Mouse (Mus musculus) embryonic facial prominence, embryonic 10.5 days (tissue): ENCODE data around the gene Il12b. TPM values are rescaled to one million over a fixed set of nuclear protein-coding genes. Genes with fewer than 3 reads are reported as not detected.

Source experiments
- DNase-seq: peaks from one replicate; pipeline ENCODE4 v3.0.0-alpha.2; 2017; ENCODE audit warnings: low spot score
- H3K27ac ChIP-seq: fragments of 300-500 bp; sonication (generic); replicated peaks from 2 replicates; pipeline ENCODE4 v1.5.1; 2016; ENCODE audit warnings: mild to moderate bottlenecking
- H3K27me3 ChIP-seq: fragments of 300-500 bp; sonication (generic); replicated peaks from 2 replicates; pipeline ENCODE4 v1.6.1; 2016; ENCODE audit warnings: low read depth, mild to moderate bottlenecking; ENCODE audit not compliant: poor library complexity, severe bottlenecking
- H3K36me3 ChIP-seq: fragments of 300-500 bp; sonication (generic); replicated peaks from 2 replicates; pipeline ENCODE4 v1.6.1; 2016; ENCODE audit warnings: mild to moderate bottlenecking, moderate library complexity
- H3K4me1 ChIP-seq: fragments of 300-500 bp; sonication (generic); 2 replicates; pipeline ENCODE4 v1.6.1; 2016
- H3K4me3 ChIP-seq: fragments of 300-500 bp; sonication (generic); 2 replicates; pipeline ENCODE4 v1.5.1; 2016; ENCODE audit warnings: mild to moderate bottlenecking, moderate library complexity
- H3K9me3 ChIP-seq: fragments of 300-500 bp; sonication (generic); 2 replicates; pipeline ENCODE4 v1.6.1; 2016; ENCODE audit warnings: mild to moderate bottlenecking
- WGBS: fragments of 180-500 bp; shearing (Covaris S2); methylation state at CpG from one replicate; pipeline ENCODE4 v1.1.7; 2016; 5-methylcytosine and 5-hydroxymethylcytosine counted together
- polyA plus RNA-seq: library from polyadenylated mRNA; unstranded; fragments of >200 nt; fragmentation: Nextera tagmentation; extraction: Ambion mirVana; gene quantifications from 2 replicates; pipeline ENCODE4 v1.2.1, GENCODE M21; 2016

Gene Il12b
- polyA plus RNA-seq, 1 experiment from 2014 or later: not detected

- no peak overlapping the region for H3K4me3 ChIP-seq
- no peak overlapping the region for H3K27ac ChIP-seq
- H3K36me3 ChIP-seq: no peaks in the 10 kb centered on the region
- H3K27me3 ChIP-seq: peaks cover 4% of the 10 kb centered on the region; the same call in 1 of the 2 replicates
- no peaks in the 10 kb centered on the region for H3K9me3 ChIP-seq
- peaks cover 8% of the 10 kb centered on the region for H3K4me1 ChIP-seq
- DNase-seq: no peak
- WGBS: 93% methylated on average over 4 of the region's 4 CpGs
Measured at GRCm38 (mm10) chr11:44395401-44395800, 4.5 kb upstream of the Il12b start.

- 81% methylated on average over 3 of the region's 3 CpGs for WGBS
- Histone ChIP-seq H3K36me3 (no peaks in the 10 kb centered on the region), H3K9me3 (no peaks in the 10 kb centered on the region), H3K27me3 (peaks cover 4% of the 10 kb centered on the region; the same call in 1 of the 2 replicates), H3K4me3 (no peak overlapping the region), H3K4me1 (peaks cover 6% of the 10 kb centered on the region; the same call in 1 of the 2 replicates), H3K27ac (no peak overlapping the region)
- DNase-seq: no peak
Measured at GRCm38 (mm10) chr11:44397551-44397950, 2.3 kb upstream of the Il12b start.

GRCm38 (mm10) chr11:44398356-44398755 lies 1.5 kb upstream of the Il12b start:
- no peak for DNase-seq
- Histone ChIP-seq H3K4me3 (peak overlapping the region; percentile 58), H3K9me3 (no peaks in the 10 kb centered on the region), H3K36me3 (no peaks in the 10 kb centered on the region), H3K27me3 (peaks cover 4% of the 10 kb centered on the region; the same call in 1 of the 2 replicates), H3K27ac (no peak overlapping the region), H3K4me1 (peaks cover 6% of the 10 kb centered on the region; the same call in 1 of the 2 replicates)
- 72% methylated on average over 6 of the region's 6 CpGs for WGBS

- peak; percentile 86 for DNase-seq
- Histone ChIP-seq H3K4me1 (peaks cover 6% of the 10 kb centered on the region; the same call in 1 of the 2 replicates), H3K27me3 (peaks cover 4% of the 10 kb centered on the region; the same call in 1 of the 2 replicates), H3K27ac (peak overlapping the region; percentile 72), H3K36me3 (no peaks in the 10 kb centered on the region), H3K4me3 (peak overlapping the region; percentile 58), H3K9me3 (no peaks in the 10 kb centered on the region)
- 2% methylated on average over 20 of the region's 20 CpGs for WGBS
Measured at GRCm38 (mm10) chr11:44398782-44399225, 1.1 kb upstream of the Il12b start.

GRCm38 (mm10) chr11:44401635-44402548 lies 2.0 kb downstream of the Il12b start:
- Histone ChIP-seq H3K4me1 (peaks cover 11% of the 10 kb centered on the region; the same call in 1 of the 2 replicates), H3K36me3 (no peaks in the 10 kb centered on the region), H3K9me3 (no peaks in the 10 kb centered on the region), H3K27ac (no peak overlapping the region), H3K27me3 (peaks cover 4% of the 10 kb centered on the region; the same call in 1 of the 2 replicates), H3K4me3 (no peak overlapping the region)
- DNase-seq: no peak
- 87% methylated on average over 5 of the region's 5 CpGs for WGBS

GRCm38 (mm10) chr11:44405113-44405512 lies 5.2 kb downstream of the Il12b start:
- 90% methylated on average over 4 of the region's 4 CpGs for WGBS
- Histone ChIP-seq H3K27ac (no peak overlapping the region), H3K4me1 (0 out of 2 replicates have a peak, but pooled peaks cover 5% of the 10 kb centered on the region), H3K4me3 (no peak overlapping the region), H3K9me3 (no peaks in the 10 kb centered on the region), H3K36me3 (no peaks in the 10 kb centered on the region), H3K27me3 (no peaks in the 10 kb centered on the region; the same call in 1 of the 2 replicates)
- DNase-seq: no peak

- Histone ChIP-seq H3K9me3 (no peaks in the 10 kb centered on the region), H3K36me3 (no peaks in the 10 kb centered on the region), H3K27ac (no peak overlapping the region), H3K4me3 (no peak overlapping the region), H3K27me3 (no peaks in the 10 kb centered on the region), H3K4me1 (0 out of 2 replicates have a peak, but pooled peaks cover 5% of the 10 kb centered on the region)
- 6% methylated on average over 1 of the region's 1 CpGs for WGBS
- no peak for DNase-seq
Measured at GRCm38 (mm10) chr11:44405961-44406360, 6.1 kb downstream of the Il12b start.

GRCm38 (mm10) chr11:44406457-44406856 lies 6.6 kb downstream of the Il12b start:
- no peak for DNase-seq
- no peaks in the 10 kb centered on the region for H3K9me3 ChIP-seq
- H3K27ac ChIP-seq: no peak overlapping the region
- 70% methylated on average over 5 of the region's 5 CpGs for WGBS
- H3K4me1 ChIP-seq: 0 out of 2 replicates have a peak, but pooled peaks cover 5% of the 10 kb centered on the region
- no peaks in the 10 kb centered on the region for H3K27me3 ChIP-seq
- no peak overlapping the region for H3K4me3 ChIP-seq
- H3K36me3 ChIP-seq: no peaks in the 10 kb centered on the region

GRCm38 (mm10) chr11:44408626-44409025 lies 8.8 kb downstream of the Il12b start:
- Histone ChIP-seq H3K27me3 (no peaks in the 10 kb centered on the region), H3K36me3 (no peaks in the 10 kb centered on the region), H3K4me3 (no peak overlapping the region), H3K9me3 (no peaks in the 10 kb centered on the region), H3K4me1 (0 out of 2 replicates have a peak, but pooled peaks cover 5% of the 10 kb centered on the region), H3K27ac (no peak overlapping the region)
- no peak for DNase-seq
- 33% methylated on average over 5 of the region's 5 CpGs for WGBS

- no peak for DNase-seq
- WGBS: 66% methylated on average over 3 of the region's 3 CpGs
Measured at GRCm38 (mm10) chr11:44410413-44410812, 10.6 kb downstream of the Il12b start.

GRCm38 (mm10) chr11:44412276-44412675 lies 12.4 kb downstream of the Il12b start:
- Histone ChIP-seq H3K9me3 (no peaks in the 10 kb centered on the region), H3K4me1 (no peaks in the 10 kb centered on the region), H3K4me3 (no peak overlapping the region), H3K27me3 (no peaks in the 10 kb centered on the region), H3K27ac (no peak overlapping the region), H3K36me3 (no peaks in the 10 kb centered on the region)
- DNase-seq: no peak
- 86% methylated on average over 8 of the region's 8 CpGs for WGBS

More at GRCm38 (mm10) chr11:44410413-44410812, 10.6 kb downstream of the Il12b start:
- no peak overlapping the region for H3K27ac ChIP-seq
- 0 out of 2 replicates have a peak, but pooled peaks cover 5% of the 10 kb centered on the region for H3K4me1 ChIP-seq
- H3K36me3 ChIP-seq: no peaks in the 10 kb centered on the region
- H3K9me3 ChIP-seq: no peaks in the 10 kb centered on the region
- no peaks in the 10 kb centered on the region for H3K27me3 ChIP-seq
- H3K4me3 ChIP-seq: no peak overlapping the region

- H3K9me3 ChIP-seq: no peaks in the 10 kb centered on the region
- H3K27me3 ChIP-seq: no peaks in the 10 kb centered on the region
- 86% methylated on average over 3 of the region's 3 CpGs for WGBS
- H3K36me3 ChIP-seq: no peaks in the 10 kb centered on the region
- DNase-seq: no peak
- H3K4me3 ChIP-seq: no peak overlapping the region
- no peak overlapping the region for H3K27ac ChIP-seq
- no peaks in the 10 kb centered on the region for H3K4me1 ChIP-seq
Measured at GRCm38 (mm10) chr11:44413371-44413770, 13.5 kb downstream of the Il12b start.
